Mouse (Mus musculus) ES-Bruce4 (cell line): ENCODE results near the gene Eif2d. TPM values are rescaled to one million over a fixed set of nuclear protein-coding genes. Genes with fewer than 3 reads are reported as not detected.

Source experiments
- H3K27ac ChIP-seq: 2 replicates; pipeline ENCODE4 v1.5.1; 2012; ENCODE audit warnings: low read length, inconsistent platforms; ENCODE audit not compliant: insufficient read depth
- H3K27me3 ChIP-seq: 2 replicates; pipeline ENCODE4 v1.6.1; 2012; ENCODE audit warnings: mild to moderate bottlenecking, low read length, inconsistent platforms; ENCODE audit not compliant: control insufficient read depth, poor library complexity, insufficient read depth, severe bottlenecking
- H3K36me3 ChIP-seq: 2 replicates; pipeline ENCODE4 v1.6.1; 2012; ENCODE audit warnings: inconsistent platforms, mild to moderate bottlenecking, low read length, moderate library complexity; ENCODE audit not compliant: control insufficient read depth, poor library complexity, insufficient read depth, severe bottlenecking
- H3K4me1 ChIP-seq: one replicate; pipeline ENCODE4 v1.8.1; 2011; ENCODE audit warnings: low read length; ENCODE audit not compliant: control insufficient read depth, insufficient read depth
- H3K4me3 ChIP-seq: 2 replicates; pipeline ENCODE4 v1.5.1; 2011; ENCODE audit warnings: low read depth, mild to moderate bottlenecking, low read length
- H3K9ac ChIP-seq: 2 replicates; pipeline ENCODE4 v1.6.1; 2012; ENCODE audit warnings: low read depth, mild to moderate bottlenecking, inconsistent platforms; ENCODE audit not compliant: poor library complexity, severe bottlenecking
- H3K9me3 ChIP-seq: replicated peaks from 2 replicates; pipeline ENCODE4 v1.6.1; 2012; ENCODE audit warnings: mild to moderate bottlenecking, low read length, inconsistent platforms; ENCODE audit not compliant: control insufficient read depth, poor library complexity, insufficient read depth, severe bottlenecking
- CTCF ChIP-seq: IDR thresholded peaks from one replicate; pipeline ENCODE4 v1.8.1; 2011; ENCODE audit warnings: low read depth, low read length
- EP300 ChIP-seq: IDR thresholded peaks from 2 replicates; pipeline ENCODE4 v1.6.1; 2011; ENCODE audit warnings: low read depth, low read length; ENCODE audit not compliant: insufficient read depth
- POLR2A ChIP-seq: IDR thresholded peaks from one replicate; pipeline ENCODE4 v1.8.1; 2011; ENCODE audit warnings: low read length; ENCODE audit not compliant: insufficient read depth
- polyA plus RNA-seq: library from polyadenylated mRNA; stranded (reverse); fragments of >200 nt; gene quantifications from 2 replicates; pipeline ENCODE4 v1.2.4, GENCODE M21; 2011; ENCODE audit warnings: low read depth; ENCODE audit not compliant: missing spikeins, insufficient read depth, insufficient read length

Gene Eif2d
- polyA plus RNA-seq, 1 experiment: 99.1 TPM

DNA sequence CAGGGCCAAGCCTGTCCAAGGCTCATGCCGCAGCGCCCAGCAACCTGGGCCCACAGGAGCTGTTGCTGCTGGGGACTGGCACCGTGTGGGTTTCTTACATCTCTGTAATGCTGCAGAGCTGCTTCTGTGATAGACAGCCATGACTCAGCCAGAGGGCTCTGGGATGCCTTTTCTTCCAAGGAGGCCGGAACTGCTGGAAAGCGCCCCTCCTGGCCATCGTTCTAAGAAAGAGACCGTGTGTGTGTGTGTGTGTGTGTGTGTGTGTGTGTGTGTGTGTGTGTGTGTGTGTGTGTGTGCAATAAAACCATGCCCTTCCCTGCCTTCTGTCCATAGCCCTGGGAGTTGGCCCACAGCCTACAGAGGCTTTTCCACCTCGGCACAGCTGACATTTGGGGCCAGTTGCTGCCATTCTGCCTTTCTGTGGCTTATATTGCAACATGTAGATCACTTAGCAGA is 57.0 kb downstream of the Eif2d start:
- Histone ChIP-seq H3K36me3 (no peaks in the 10 kb centered on the region), H3K9me3 (no peaks in the 10 kb centered on the region), H3K4me3 (no peak overlapping the region), H3K27ac (no peak overlapping the region), H3K27me3 (no peaks in the 10 kb centered on the region), H3K9ac (no peak overlapping the region), H3K4me1 (no peaks in the 10 kb centered on the region)
- TF ChIP-seq EP300 (no peak), CTCF (no peak), POLR2A (no peak)

DNA sequence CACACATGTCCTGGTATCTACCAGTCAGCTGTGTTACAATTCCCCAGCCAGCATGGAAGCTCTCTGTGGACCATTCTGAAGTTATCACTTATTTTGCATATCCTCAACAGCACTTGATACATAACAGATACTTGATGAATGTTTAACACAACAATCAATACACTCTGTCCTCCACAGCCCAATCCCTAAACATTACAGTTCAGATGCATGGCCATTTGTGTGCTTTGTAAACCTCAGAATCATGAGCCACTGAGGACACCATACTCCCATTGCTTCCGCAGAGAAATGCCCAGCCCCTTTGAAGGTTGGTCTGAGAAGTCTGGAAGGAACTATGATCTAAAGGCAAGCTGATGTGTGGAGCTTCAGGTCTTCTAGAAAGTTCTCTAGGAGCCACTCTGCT is 58.7 kb downstream of the Eif2d start:
- Histone ChIP-seq H3K9me3 (no peaks in the 10 kb centered on the region), H3K27ac (no peak overlapping the region), H3K36me3 (no peaks in the 10 kb centered on the region), H3K9ac (no peak overlapping the region), H3K4me3 (no peak overlapping the region), H3K4me1 (no peaks in the 10 kb centered on the region), H3K27me3 (no peaks in the 10 kb centered on the region)
- TF ChIP-seq CTCF: no peak
- TF ChIP-seq EP300: no peak
- no peak for TF ChIP-seq POLR2A

DNA sequence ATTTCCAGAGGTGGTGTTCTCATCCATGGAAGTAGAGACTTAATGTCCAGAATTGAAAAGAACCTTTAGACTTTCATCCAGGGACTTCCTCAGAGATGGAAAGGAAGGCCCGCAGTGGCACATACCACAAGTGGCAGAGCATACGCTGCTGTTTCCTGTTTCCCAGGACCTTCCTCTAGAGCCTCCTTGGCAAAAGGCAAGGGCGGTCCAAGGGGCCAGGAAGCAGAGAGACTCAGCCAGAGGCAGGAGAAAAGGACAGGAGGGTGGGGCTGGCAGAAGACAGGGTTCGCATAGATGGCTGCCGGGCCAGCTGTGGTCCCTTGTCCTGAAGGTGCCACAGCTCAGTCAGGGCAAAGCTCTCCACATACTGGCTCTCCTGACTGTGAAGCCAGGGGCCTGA is 60.0 kb downstream of the Eif2d start:
- Histone ChIP-seq H3K4me1 (no peaks in the 10 kb centered on the region), H3K9ac (no peak overlapping the region), H3K36me3 (no peaks in the 10 kb centered on the region), H3K9me3 (no peaks in the 10 kb centered on the region), H3K4me3 (no peak overlapping the region), H3K27me3 (no peaks in the 10 kb centered on the region), H3K27ac (no peak overlapping the region)
- TF ChIP-seq POLR2A (no peak), EP300 (no peak), CTCF (no peak)

DNA sequence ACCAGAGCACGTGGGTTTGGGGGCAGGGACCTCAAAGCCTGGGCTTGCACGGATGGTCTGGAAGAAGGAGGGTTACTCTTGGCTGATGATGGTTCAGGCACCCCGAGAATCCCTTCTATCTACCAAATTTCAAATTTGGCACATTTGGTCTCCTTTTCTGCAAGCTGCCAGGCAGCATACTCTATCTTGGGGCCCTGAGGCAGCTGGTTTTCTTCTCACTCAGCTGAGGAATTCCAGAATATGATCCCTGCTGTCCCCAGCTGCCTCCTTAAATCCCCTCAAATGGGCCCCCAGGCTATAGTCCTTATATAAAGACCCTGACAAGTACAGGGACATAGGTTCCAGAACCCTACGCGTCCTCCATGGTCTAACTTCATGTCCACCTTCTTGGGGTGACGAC is 60.4 kb downstream of the Eif2d start:
- Histone ChIP-seq H3K9me3 (no peaks in the 10 kb centered on the region), H3K27me3 (no peaks in the 10 kb centered on the region), H3K9ac (no peak overlapping the region), H3K4me3 (no peak overlapping the region), H3K27ac (no peak overlapping the region), H3K4me1 (no peaks in the 10 kb centered on the region), H3K36me3 (no peaks in the 10 kb centered on the region)
- no peak for TF ChIP-seq CTCF
- TF ChIP-seq EP300: no peak
- no peak for TF ChIP-seq POLR2A

DNA sequence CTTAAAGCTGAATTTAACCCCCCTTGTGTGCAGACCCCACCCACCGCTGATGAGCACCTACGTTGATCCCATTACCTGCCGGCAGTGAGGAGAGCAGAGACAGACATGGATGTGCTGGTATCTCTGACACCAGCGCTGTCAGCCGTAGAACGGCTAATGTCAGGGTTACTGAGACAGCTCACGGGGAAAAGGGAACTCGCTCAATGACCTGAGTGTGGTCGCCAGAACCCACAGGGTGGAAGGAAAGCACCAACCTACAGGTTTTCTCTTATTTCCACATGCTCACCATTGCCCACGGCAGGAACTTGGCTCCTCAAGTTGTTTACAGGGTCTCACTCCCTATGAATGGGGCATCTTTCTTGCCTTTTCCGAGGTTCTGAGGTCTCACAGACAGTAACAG is 66.0 kb downstream of the Eif2d start:
- H3K27ac ChIP-seq: no peak overlapping the region
- TF ChIP-seq CTCF (no peak), EP300 (no peak), POLR2A (no peak)
- H3K27me3 ChIP-seq: no peaks in the 10 kb centered on the region
- H3K36me3 ChIP-seq: no peaks in the 10 kb centered on the region
- no peak overlapping the region for H3K9ac ChIP-seq
- no peaks in the 10 kb centered on the region for H3K9me3 ChIP-seq
- no peaks in the 10 kb centered on the region for H3K4me1 ChIP-seq
- no peak overlapping the region for H3K4me3 ChIP-seq

DNA sequence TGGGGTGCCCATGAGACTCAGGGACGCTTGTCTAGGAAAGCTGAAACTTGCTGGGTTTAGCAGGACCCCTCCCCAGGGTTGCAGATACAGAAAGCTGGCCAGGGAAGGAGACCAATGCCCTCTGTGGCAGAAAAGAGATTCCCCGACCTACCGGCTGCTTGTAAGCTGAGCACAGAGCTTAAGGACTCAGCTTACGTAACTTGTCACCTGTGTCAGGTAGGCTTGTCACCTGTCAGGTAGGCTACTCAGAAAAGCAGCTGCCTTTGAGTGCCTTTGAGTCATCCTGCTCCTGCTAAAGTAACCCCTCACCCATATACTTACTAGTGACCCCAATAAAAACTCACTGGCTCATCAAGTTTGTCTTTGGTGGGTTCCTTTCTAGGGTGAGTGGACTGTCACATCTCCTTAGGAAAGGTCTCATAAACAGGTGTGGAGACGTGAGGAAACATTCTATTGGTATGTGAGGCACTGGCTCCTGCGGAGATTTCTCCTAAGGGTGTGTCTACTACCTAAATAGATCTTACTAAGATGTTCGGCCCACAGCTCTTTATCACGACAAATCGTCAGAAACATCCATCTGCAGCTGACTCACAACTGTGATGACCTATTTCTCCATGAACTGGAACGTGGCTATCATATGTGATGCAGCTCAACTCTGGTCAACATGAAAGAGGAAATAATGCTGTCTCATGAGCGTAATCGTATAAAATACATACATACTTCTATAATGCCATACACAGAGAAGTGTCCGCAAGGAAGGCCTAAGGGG is 69.0 kb downstream of the Eif2d start:
- no peak overlapping the region for H3K27ac ChIP-seq
- H3K36me3 ChIP-seq: no peaks in the 10 kb centered on the region
- no peaks in the 10 kb centered on the region for H3K27me3 ChIP-seq
- TF ChIP-seq POLR2A (no peak), EP300 (no peak), CTCF (no peak)
- no peaks in the 10 kb centered on the region for H3K9me3 ChIP-seq
- H3K4me3 ChIP-seq: no peak overlapping the region
- no peaks in the 10 kb centered on the region for H3K4me1 ChIP-seq
- H3K9ac ChIP-seq: no peak overlapping the region
